In the genomic region with DNA sequence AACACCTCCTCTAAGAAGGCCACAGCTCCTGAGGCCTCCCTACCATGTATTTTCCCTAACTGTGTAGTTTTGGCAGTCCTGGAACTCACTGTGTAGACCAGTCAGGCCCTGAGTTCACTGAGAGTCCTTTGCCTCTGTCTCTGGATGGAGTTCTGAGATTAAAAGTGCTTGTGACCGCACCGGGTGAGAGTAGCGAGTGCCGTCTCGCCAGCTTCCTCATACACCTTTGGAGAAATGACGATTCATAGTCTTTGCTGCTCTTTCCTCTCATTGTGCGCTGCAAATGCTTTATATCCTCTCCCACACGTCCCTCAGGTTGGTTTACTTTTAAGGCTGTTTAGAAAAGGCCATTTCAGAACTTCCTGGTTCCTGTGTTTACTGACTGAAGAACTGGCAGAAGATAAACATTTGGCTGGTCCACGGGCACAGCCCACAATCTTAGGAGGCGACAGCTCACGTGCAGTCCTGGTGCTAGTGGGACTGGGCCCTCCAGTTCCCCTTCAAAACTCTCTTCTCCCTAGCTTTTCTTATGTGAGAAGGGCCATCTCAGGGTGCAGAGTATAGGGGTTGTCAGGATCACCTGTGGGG, we compare ENCODE assay signal across 17 mouse cellular contexts. TPM values are rescaled to one million over a fixed set of nuclear protein-coding genes. Genes with fewer than 3 reads are reported as not detected.
DNase-seq lines count a peak whose midpoint lies in the region; ATAC-seq lines count a peak whose summit lies in the region.
"Had no signal": no experiment of that assay in that cellular context is flagged by ENCODE, and none has a peak within 500 bp of the region (broad histone marks: within the 10 kb centered on the region; RNA-seq: fewer than 3 reads in every experiment).

No protein-coding gene starts in this region.

- DNase-seq in testis, postnatal 10 days (ENCODE audit: low spot score): peak; percentile 33
- DNase-seq in testis, postnatal 14 days (ENCODE audit: low spot score): no peak
- DNase-seq in large intestine, adult 2 months (ENCODE audit: low read depth, low spot score): peak; percentile 37
- DNase-seq in lung, postnatal 25 days (ENCODE audit: low spot score): peak; percentile 78
- no peak for DNase-seq in liver, embryonic 11.5 days (ENCODE audit: low spot score)
- DNase-seq: cerebellum, adult 2 months; embryo, embryonic 11 days; gastrocnemius, postnatal 10 days; kidney, postnatal 10 days; right cerebral cortex, postnatal 4 days had no signal

- ATAC-seq in liver, embryonic 11.5 days (replicated peaks; ENCODE audit: low FRiP score): no peak
- ATAC-seq in megakaryocyte, adult 5-6 weeks (ENCODE audit: poor library complexity, severe bottlenecking): no peak
- ATAC-seq in forebrain, embryonic 16.5 days: no peak
- ATAC-seq: midbrain, embryonic 13.5 days had no signal

- H3K36me3 ChIP-seq in liver, embryonic 11.5 days (ENCODE audit: control insufficient read depth, insufficient read depth, low read length): no peaks in the 10 kb centered on the region
- H3K36me3 ChIP-seq in forebrain, embryonic 16.5 days (ENCODE audit: control insufficient read depth, insufficient read depth): no peaks in the 10 kb centered on the region
- H3K36me3 ChIP-seq: liver, embryonic 15.5 days; midbrain, embryonic 13.5 days; neural tube, embryonic 12.5 days had no signal

- H3K4me2 ChIP-seq in liver, embryonic 11.5 days: no peak overlapping the region
- H3K4me2 ChIP-seq in forebrain, embryonic 16.5 days (ENCODE audit: low read length): no peak overlapping the region
- H3K4me2 ChIP-seq: liver, embryonic 15.5 days; midbrain, embryonic 13.5 days; neural tube, embryonic 12.5 days had no signal

- WGBS in large intestine, adult 2 months: 15% methylated on average over 11 of the region's 11 CpGs
- 54% methylated on average over 11 of the region's 11 CpGs for WGBS in liver, embryonic 11.5 days
- 86% methylated on average over 11 of the region's 11 CpGs for WGBS in forebrain, embryonic 16.5 days

- H3K4me1 ChIP-seq in liver, embryonic 11.5 days (replicated peaks; ENCODE audit: control insufficient read depth, insufficient read depth, low read length): no peaks in the 10 kb centered on the region
- no peaks in the 10 kb centered on the region for H3K4me1 ChIP-seq in forebrain, embryonic 16.5 days (replicated peaks; ENCODE audit: control insufficient read depth, insufficient read depth, low read length)
- H3K4me1 ChIP-seq: liver, embryonic 15.5 days; midbrain, embryonic 13.5 days; neural tube, embryonic 12.5 days had no signal

- H3K27me3 ChIP-seq in liver, embryonic 11.5 days (replicated peaks; ENCODE audit: control insufficient read depth, insufficient read depth, low read length): no peaks in the 10 kb centered on the region
- no peaks in the 10 kb centered on the region for H3K27me3 ChIP-seq in forebrain, embryonic 16.5 days (replicated peaks; ENCODE audit: control insufficient read depth, insufficient read depth, low read length)
- H3K27me3 ChIP-seq: CH12.LX; liver, embryonic 15.5 days; midbrain, embryonic 13.5 days; neural tube, embryonic 12.5 days had no signal

- H3K4me3 ChIP-seq in liver, embryonic 11.5 days (ENCODE audit: low read depth, low read length): no peak overlapping the region
- no peak overlapping the region for H3K4me3 ChIP-seq in forebrain, embryonic 16.5 days (replicated peaks; ENCODE audit: low read length)
- H3K4me3 ChIP-seq: erythroblast, embryonic 14.5 days; liver, embryonic 15.5 days; midbrain, embryonic 13.5 days; neural tube, embryonic 12.5 days had no signal

- H3K9me3 ChIP-seq in liver, embryonic 11.5 days (ENCODE audit: control insufficient read depth, low read length): no peaks in the 10 kb centered on the region
- peaks cover 4% of the 10 kb centered on the region; the same call in 1 of the 2 replicates for H3K9me3 ChIP-seq in forebrain, embryonic 16.5 days (ENCODE audit: control insufficient read depth, low read length)
- H3K9me3 ChIP-seq: liver, embryonic 15.5 days; neural tube, embryonic 12.5 days had no signal

- H3K9ac ChIP-seq in liver, embryonic 11.5 days (ENCODE audit: low read depth, low read length): no peak overlapping the region
- H3K9ac ChIP-seq in forebrain, embryonic 16.5 days (replicated peaks; ENCODE audit: low read depth, low read length): no peak overlapping the region
- H3K9ac ChIP-seq: liver, embryonic 15.5 days; midbrain, embryonic 13.5 days; neural tube, embryonic 12.5 days had no signal

- no peak overlapping the region for H3K27ac ChIP-seq in liver, embryonic 11.5 days (ENCODE audit: low read depth, low read length)
- H3K27ac ChIP-seq in forebrain, embryonic 16.5 days (ENCODE audit: low read length): no peak overlapping the region
- H3K27ac ChIP-seq: liver, embryonic 15.5 days; midbrain, embryonic 13.5 days; neural tube, embryonic 12.5 days had no signal

RNA-seq across cellular contexts. Expression of a gene that starts 30.5 kb away (rescaled TPM):
- 3.1 and 5.6 TPM in 2 replicates for polyA plus RNA-seq in large intestine, adult 2 months (2012; rRNA removed)
- 12.7 and 14.4 TPM in 2 replicates for polyA plus RNA-seq in liver, embryonic 11.5 days (2014; fragmentation: Nextera tagmentation; extraction: Ambion mirVana)
- 1.1 and 2.2 TPM in 2 replicates for total RNA-seq in megakaryocyte, adult 5-6 weeks (2015)
- 1.5 and 2.1 TPM in 2 replicates for total RNA-seq in megakaryocyte, adult 5-6 weeks (2017)
- 20.7 and 34.3 TPM in 2 replicates for polyA plus RNA-seq in forebrain, embryonic 16.5 days (2015; fragmentation: Nextera tagmentation; extraction: Ambion mirVana)
- total RNA-seq: CH12.LX had no signal
- polyA plus RNA-seq: erythroblast, embryonic 14.5 days had no signal

RNA-seq across cellular contexts. Expression of a gene that starts 57.7 kb away (rescaled TPM):
- polyA plus RNA-seq in large intestine, adult 2 months (2012; rRNA removed): 29.0 and 39.9 TPM in 2 replicates
- 3.4 and 3.7 TPM in 2 replicates for polyA plus RNA-seq in liver, embryonic 11.5 days (2014; fragmentation: Nextera tagmentation; extraction: Ambion mirVana)
- 1.5 and 1.9 TPM in 2 replicates for total RNA-seq in megakaryocyte, adult 5-6 weeks (2015)
- 4.8 and 5.6 TPM in 2 replicates for total RNA-seq in megakaryocyte, adult 5-6 weeks (2017)
- 24.0 and 26.2 TPM in 2 replicates for polyA plus RNA-seq in forebrain, embryonic 16.5 days (2015; fragmentation: Nextera tagmentation; extraction: Ambion mirVana)

Comparison
In these comparisons a context has a peak if more than half of its experiments do, and no peak if none do; other contexts are left out.
1. DNase-seq: peak in testis, postnatal 10 days (single experiment), large intestine, adult 2 months (single experiment) and lung, postnatal 25 days (single experiment); none in testis, postnatal 14 days (single experiment) and liver, embryonic 11.5 days (single experiment).